Mouse (Mus musculus): Measurements from ENCODE around the gene Shank1. TPM values are rescaled to one million over a fixed set of nuclear protein-coding genes. Genes with fewer than 3 reads are reported as not detected.
A peak's percentile ranks its signal among the peaks of the same experiment; 100 is the strongest.

Shank1 gene
- polyA plus RNA-seq, 1 experiment from 2014 or later = 12.8 TPM

- Histone ChIP-seq H3K9me3 (replicated peaks) (no peaks in the 10 kb centered on the region; the same call in 1 of the 2 replicates), H3K4me1 (peaks cover 18% of the 10 kb centered on the region), H3K9ac (no peak overlapping the region), H3K4me2 (replicated peaks) (no peak overlapping the region), H3K4me3 (no peak overlapping the region), H3K36me3 (no peaks in the 10 kb centered on the region; the same call in 1 of the 2 replicates), H3K27me3 (peaks cover 46% of the 10 kb centered on the region), H3K27ac (no peak overlapping the region)
- WGBS = 72% methylated on average over 3 of the region's 3 CpGs
- no peak for ATAC-seq (ENCODE audit: low FRiP score)
Observed at GRCm38 (mm10) chr7:44332336-44332735, 22.3 kb downstream of the Shank1 start.

GRCm38 (mm10) chr7:44334139-44334538 is 24.1 kb downstream of the Shank1 start:
- Histone ChIP-seq H3K4me1 (peaks cover 22% of the 10 kb centered on the region), H3K9ac (no peak overlapping the region), H3K4me3 (no peak overlapping the region), H3K36me3 (no peaks in the 10 kb centered on the region; the same call in 1 of the 2 replicates), H3K4me2 (replicated peaks) (no peak overlapping the region), H3K9me3 (replicated peaks) (no peaks in the 10 kb centered on the region; the same call in 1 of the 2 replicates), H3K27me3 (peaks cover 64% of the 10 kb centered on the region), H3K27ac (no peak overlapping the region)
- WGBS = 64% methylated on average over 14 of the region's 14 CpGs
- no peak for ATAC-seq (ENCODE audit: low FRiP score)

- peaks cover 22% of the 10 kb centered on the region for H3K4me1 ChIP-seq
- peak; percentile 72 for ATAC-seq (ENCODE audit: low FRiP score)
- no peaks in the 10 kb centered on the region for H3K36me3 ChIP-seq
- H3K9ac ChIP-seq = peak overlapping the region; percentile 82
- H3K4me2 ChIP-seq (replicated peaks) = peak overlapping the region; percentile 89
- no peaks in the 10 kb centered on the region; the same call in 1 of the 2 replicates for H3K9me3 ChIP-seq (replicated peaks)
- peak overlapping the region; percentile 93 for H3K27ac ChIP-seq
- H3K4me3 ChIP-seq = peak overlapping the region; percentile 74
- 5% methylated on average over 23 of the region's 40 CpGs for whole genome bisulfite sequencing
- peaks cover 73% of the 10 kb centered on the region for H3K27me3 ChIP-seq
Observed at GRCm38 (mm10) chr7:44335031-44335878, 25.2 kb downstream of the Shank1 start.

GRCm38 (mm10) chr7:44336046-44337021 is 26.3 kb downstream of the Shank1 start:
- Histone ChIP-seq H3K4me2 (replicated peaks) (peak overlapping the region; percentile 89), H3K27me3 (peaks cover 74% of the 10 kb centered on the region), H3K36me3 (no peaks in the 10 kb centered on the region), H3K4me3 (peak overlapping the region; percentile 74), H3K4me1 (peaks cover 22% of the 10 kb centered on the region), H3K9ac (peak overlapping the region; percentile 82), H3K27ac (peak overlapping the region; percentile 93), H3K9me3 (replicated peaks) (no peaks in the 10 kb centered on the region; the same call in 1 of the 2 replicates)
- WGBS = 1% methylated on average over 43 of the region's 54 CpGs
- ATAC-seq (ENCODE audit: low FRiP score) = peak; percentile 66

GRCm38 (mm10) chr7:44337121-44337849 is 27.2 kb downstream of the Shank1 start:
- 6% methylated on average over 32 of the region's 32 CpGs for WGBS
- no peaks in the 10 kb centered on the region; the same call in 1 of the 2 replicates for H3K9me3 ChIP-seq (replicated peaks)
- peak overlapping the region; percentile 89 for H3K4me2 ChIP-seq (replicated peaks)
- peak; percentile 2; the same call in 1 of the 2 replicates for ATAC-seq (ENCODE audit: low FRiP score)
- no peaks in the 10 kb centered on the region for H3K36me3 ChIP-seq
- peak overlapping the region; percentile 74 for H3K4me3 ChIP-seq
- H3K4me1 ChIP-seq = peaks cover 22% of the 10 kb centered on the region
- H3K9ac ChIP-seq = peak overlapping the region; percentile 82
- peaks cover 74% of the 10 kb centered on the region for H3K27me3 ChIP-seq
- peak overlapping the region; percentile 93 for H3K27ac ChIP-seq

- peaks cover 65% of the 10 kb centered on the region for H3K27me3 ChIP-seq
- H3K27ac ChIP-seq = no peak overlapping the region
- H3K9me3 ChIP-seq (replicated peaks) = no peaks in the 10 kb centered on the region; the same call in 1 of the 2 replicates
- H3K9ac ChIP-seq = no peak overlapping the region
- H3K4me3 ChIP-seq = no peak overlapping the region
- peaks cover 19% of the 10 kb centered on the region for H3K4me1 ChIP-seq
- peaks cover 19% of the 10 kb centered on the region for H3K36me3 ChIP-seq
- H3K4me2 ChIP-seq (replicated peaks) = no peak overlapping the region
- 71% methylated on average over 6 of the region's 6 CpGs for WGBS
- no peak for ATAC-seq (ENCODE audit: low FRiP score)
Observed at GRCm38 (mm10) chr7:44340226-44340625, 30.2 kb downstream of the Shank1 start.

- 88% methylated on average over 10 of the region's 10 CpGs for WGBS
- Histone ChIP-seq H3K4me1 (peaks cover 14% of the 10 kb centered on the region), H3K27ac (no peak overlapping the region), H3K27me3 (peaks cover 56% of the 10 kb centered on the region), H3K4me2 (replicated peaks) (no peak overlapping the region), H3K9me3 (replicated peaks) (no peaks in the 10 kb centered on the region), H3K36me3 (peaks cover 28% of the 10 kb centered on the region), H3K9ac (no peak overlapping the region), H3K4me3 (no peak overlapping the region)
- ATAC-seq (ENCODE audit: low FRiP score) = no peak
Observed at GRCm38 (mm10) chr7:44341119-44341518, 31.1 kb downstream of the Shank1 start.

- 70% methylated on average over 5 of the region's 5 CpGs for WGBS
- peaks cover 50% of the 10 kb centered on the region for H3K27me3 ChIP-seq
- H3K4me3 ChIP-seq = no peak overlapping the region
- H3K4me2 ChIP-seq (replicated peaks) = no peak overlapping the region
- H3K9me3 ChIP-seq (replicated peaks) = no peaks in the 10 kb centered on the region
- ATAC-seq (ENCODE audit: low FRiP score) = no peak
- H3K4me1 ChIP-seq = peaks cover 8% of the 10 kb centered on the region
- H3K9ac ChIP-seq = no peak overlapping the region
- no peak overlapping the region for H3K27ac ChIP-seq
- H3K36me3 ChIP-seq = peaks cover 31% of the 10 kb centered on the region
Observed at GRCm38 (mm10) chr7:44341714-44342113, 31.7 kb downstream of the Shank1 start.

- no peak overlapping the region for H3K27ac ChIP-seq
- H3K9me3 ChIP-seq (replicated peaks) = no peaks in the 10 kb centered on the region
- H3K4me1 ChIP-seq = no peaks in the 10 kb centered on the region
- H3K4me3 ChIP-seq = no peak overlapping the region
- peaks cover 32% of the 10 kb centered on the region for H3K36me3 ChIP-seq
- no peak overlapping the region for H3K9ac ChIP-seq
- H3K27me3 ChIP-seq = peaks cover 41% of the 10 kb centered on the region
- ATAC-seq (ENCODE audit: low FRiP score) = no peak
- 21% methylated on average over 9 of the region's 11 CpGs for WGBS
- H3K4me2 ChIP-seq (replicated peaks) = no peak overlapping the region
Observed at GRCm38 (mm10) chr7:44343459-44344015, 33.5 kb downstream of the Shank1 start.

- H3K4me2 ChIP-seq (replicated peaks) = no peak overlapping the region
- H3K27me3 ChIP-seq = peaks cover 41% of the 10 kb centered on the region
- H3K36me3 ChIP-seq = peaks cover 35% of the 10 kb centered on the region
- 74% methylated on average over 12 of the region's 12 CpGs for WGBS
- 0 out of 2 replicates have a peak overlapping the region, but pooled peaks have one; percentile 18 for H3K9ac ChIP-seq
- no peak for ATAC-seq (ENCODE audit: low FRiP score)
- H3K9me3 ChIP-seq (replicated peaks) = no peaks in the 10 kb centered on the region
- no peaks in the 10 kb centered on the region for H3K4me1 ChIP-seq
- H3K4me3 ChIP-seq = no peak overlapping the region
- no peak overlapping the region for H3K27ac ChIP-seq
Observed at GRCm38 (mm10) chr7:44344622-44345021, 34.6 kb downstream of the Shank1 start.

- H3K9ac ChIP-seq = no peak overlapping the region
- H3K27ac ChIP-seq = no peak overlapping the region
- no peak overlapping the region for H3K4me3 ChIP-seq
- H3K4me1 ChIP-seq = peaks cover 37% of the 10 kb centered on the region
- H3K36me3 ChIP-seq = peaks cover 25% of the 10 kb centered on the region
- peaks cover 67% of the 10 kb centered on the region for H3K27me3 ChIP-seq
- no peaks in the 10 kb centered on the region for H3K9me3 ChIP-seq (replicated peaks)
- ATAC-seq (ENCODE audit: low FRiP score) = no peak
- H3K4me2 ChIP-seq (replicated peaks) = no peak overlapping the region
- WGBS = 26% methylated on average over 3 of the region's 3 CpGs
Observed at GRCm38 (mm10) chr7:44349043-44349442, 39.0 kb downstream of the Shank1 start.
